Mouse (Mus musculus): ENCODE data around the gene Ccdc122. TPM values are rescaled to one million over a fixed set of nuclear protein-coding genes. Genes with fewer than 3 reads are reported as not detected.
"Not testable (repeated sequence)": the region's sequence is repeated elsewhere in the genome, so short reads cannot be mapped to it uniquely, and the experiment has no call there.

Ccdc122 gene
- polyA plus RNA-seq (2015; fragmentation: Nextera tagmentation; extraction: Ambion mirVana) = 7.9 and 9.2 TPM in 2 replicates

DNA sequence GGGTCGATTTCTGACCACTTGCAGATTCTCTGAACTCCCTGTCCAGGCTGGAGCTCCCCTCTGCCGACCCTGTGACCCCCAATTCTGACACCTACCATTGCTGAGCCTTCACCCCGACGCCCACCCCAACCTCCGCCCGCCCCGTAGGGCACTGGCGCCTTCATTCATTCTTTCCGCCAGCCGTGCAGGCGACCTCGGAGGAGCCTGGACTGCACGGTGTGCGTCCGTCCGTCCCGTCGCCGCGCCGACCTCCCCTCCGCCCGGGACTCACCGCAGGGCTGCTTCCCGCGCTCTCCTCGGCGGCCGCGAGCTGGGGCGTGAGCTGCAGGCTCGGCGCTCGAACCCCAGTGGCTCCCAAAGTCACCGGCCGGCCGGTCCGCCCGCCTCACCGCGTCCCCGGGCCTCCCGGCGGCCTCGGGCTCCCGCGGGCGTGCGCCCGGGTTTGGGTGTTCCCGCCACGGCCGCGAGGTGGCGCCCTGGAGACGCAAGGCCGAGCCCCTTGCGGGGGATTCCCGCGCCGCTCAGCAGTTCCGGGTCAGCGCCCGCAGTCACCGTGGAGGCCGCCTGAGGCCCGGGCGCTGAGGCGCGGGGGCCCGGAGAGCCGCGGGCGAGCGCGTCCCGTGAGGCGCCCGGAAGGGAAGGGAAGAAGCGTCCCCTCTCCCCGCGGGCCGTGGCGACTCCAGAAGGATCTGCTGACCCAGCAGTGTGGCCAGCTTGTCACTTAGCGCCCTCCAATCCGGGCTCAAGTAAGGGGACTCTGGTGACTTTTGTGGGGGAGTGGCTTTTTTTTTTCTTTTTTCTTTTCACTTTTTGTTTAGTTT, at the start of gene Ccdc122, which contains the start of gene Lacc1:
Gene Ccdc122 (plus strand): TSS at position 547 of the 821 bp plus-strand sequence.
Gene Lacc1 (minus strand): TSS at position 679 of the 821 bp plus-strand sequence.
- H3K36me3 ChIP-seq (ENCODE audit: control insufficient read depth, insufficient read depth, low read length) = no peaks in the 10 kb centered on the region
- no peaks in the 10 kb centered on the region for H3K9me3 ChIP-seq (ENCODE audit: control insufficient read depth, low read length)
- ATAC-seq (ENCODE audit: low FRiP score, low TSS enrichment) (peak; percentile 86), DNase-seq (ENCODE audit: low spot score) (peak; percentile 88)
- peak; percentile 72 for TF ChIP-seq CTCF (IDR thresholded peaks at IDR 0.05; ENCODE audit: low read depth)
- TF ChIP-seq EP300 (optimal IDR thresholded peaks at IDR 0.05) = no peak
- peak within 1 kb of the TSS; percentile 86 for H3K4me2 ChIP-seq (replicated peaks; ENCODE audit: low read depth)
- peak within 1 kb of the TSS; percentile 86 for H3K27ac ChIP-seq (replicated peaks)
- H3K9ac ChIP-seq (ENCODE audit: low read length) = peak within 1 kb of the TSS; percentile 84
- H3K4me3 ChIP-seq (ENCODE audit: low read depth, low read length) = peak within 1 kb of the TSS; percentile 64
- no peaks in the 10 kb centered on the region for H3K27me3 ChIP-seq (ENCODE audit: control insufficient read depth, insufficient read depth, low read length)
- H3K4me1 ChIP-seq (replicated peaks; ENCODE audit: control insufficient read depth, insufficient read depth) = no peaks in the 10 kb centered on the region
- WGBS = 1% methylated on average over 79 of the region's 86 CpGs

DNA sequence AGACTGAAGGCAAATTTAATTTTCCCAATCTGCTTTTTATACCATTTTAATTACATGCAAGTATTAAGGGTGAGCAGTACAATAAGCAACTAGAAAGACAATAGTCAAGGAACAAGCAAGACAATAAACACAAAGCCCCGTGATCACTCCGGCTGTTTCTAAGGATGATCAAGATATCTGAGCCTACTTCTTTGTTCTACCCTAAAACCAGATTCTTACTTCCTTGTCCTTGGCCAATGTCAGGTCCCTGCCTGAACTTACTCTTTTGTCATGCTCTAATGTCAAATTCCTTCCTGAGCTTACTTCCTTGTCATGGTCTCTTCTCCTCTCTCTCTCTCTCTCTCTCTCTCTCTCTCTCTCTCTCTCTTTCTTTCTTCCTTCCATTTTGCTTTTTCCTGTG, 46.2 kb upstream of the Ccdc122 start:
- H3K36me3 ChIP-seq (ENCODE audit: control insufficient read depth, insufficient read depth, low read length); H3K27ac ChIP-seq (replicated peaks); ATAC-seq (ENCODE audit: low FRiP score, low TSS enrichment); DNase-seq (ENCODE audit: low spot score); H3K9me3 ChIP-seq (ENCODE audit: control insufficient read depth, low read length); H3K4me2 ChIP-seq (replicated peaks; ENCODE audit: low read depth); H3K4me3 ChIP-seq (ENCODE audit: low read depth, low read length); H3K27me3 ChIP-seq (ENCODE audit: control insufficient read depth, insufficient read depth, low read length); H3K4me1 ChIP-seq (replicated peaks; ENCODE audit: control insufficient read depth, insufficient read depth); H3K9ac ChIP-seq (ENCODE audit: low read length): not testable (repeated sequence)
- WGBS = 93% methylated on average over 2 of the region's 2 CpGs

GRCm38 (mm10) chr14:77004740-77005139, 31.8 kb upstream of the Ccdc122 start:
- Histone ChIP-seq H3K4me3 (ENCODE audit: low read depth, low read length) (no peak overlapping the region), H3K4me1 (replicated peaks; ENCODE audit: control insufficient read depth, insufficient read depth) (no peaks in the 10 kb centered on the region), H3K4me2 (replicated peaks; ENCODE audit: low read depth) (no peak overlapping the region), H3K9ac (ENCODE audit: low read length) (no peak overlapping the region), H3K27ac (replicated peaks) (no peak overlapping the region), H3K36me3 (ENCODE audit: control insufficient read depth, insufficient read depth, low read length) (no peaks in the 10 kb centered on the region), H3K9me3 (ENCODE audit: control insufficient read depth, low read length) (no peaks in the 10 kb centered on the region), H3K27me3 (ENCODE audit: control insufficient read depth, insufficient read depth, low read length) (no peaks in the 10 kb centered on the region)
- DNase-seq (ENCODE audit: low spot score) (no peak), ATAC-seq (ENCODE audit: low FRiP score, low TSS enrichment) (peak; percentile 42; the same call in 1 of the 2 replicates)
- WGBS = 35% methylated on average over 8 of the region's 8 CpGs
- no peak for TF ChIP-seq CTCF (IDR thresholded peaks at IDR 0.05; ENCODE audit: low read depth)
- no peak for TF ChIP-seq EP300 (optimal IDR thresholded peaks at IDR 0.05)

- Histone ChIP-seq H3K9me3 (ENCODE audit: control insufficient read depth, low read length) (no peaks in the 10 kb centered on the region), H3K4me1 (replicated peaks; ENCODE audit: control insufficient read depth, insufficient read depth) (no peaks in the 10 kb centered on the region), H3K27ac (replicated peaks) (no peak overlapping the region), H3K27me3 (ENCODE audit: control insufficient read depth, insufficient read depth, low read length) (no peaks in the 10 kb centered on the region), H3K4me2 (replicated peaks; ENCODE audit: low read depth) (no peak overlapping the region), H3K4me3 (ENCODE audit: low read depth, low read length) (no peak overlapping the region), H3K36me3 (ENCODE audit: control insufficient read depth, insufficient read depth, low read length) (no peaks in the 10 kb centered on the region), H3K9ac (ENCODE audit: low read length) (no peak overlapping the region)
- DNase-seq (ENCODE audit: low spot score) (no peak), ATAC-seq (ENCODE audit: low FRiP score, low TSS enrichment) (no peak)
- TF ChIP-seq CTCF (IDR thresholded peaks at IDR 0.05; ENCODE audit: low read depth) (no peak), EP300 (optimal IDR thresholded peaks at IDR 0.05) (no peak)
- 62% methylated on average over 5 of the region's 5 CpGs for WGBS
Measured at GRCm38 (mm10) chr14:77005566-77005965, 31.0 kb upstream of the Ccdc122 start.

DNA sequence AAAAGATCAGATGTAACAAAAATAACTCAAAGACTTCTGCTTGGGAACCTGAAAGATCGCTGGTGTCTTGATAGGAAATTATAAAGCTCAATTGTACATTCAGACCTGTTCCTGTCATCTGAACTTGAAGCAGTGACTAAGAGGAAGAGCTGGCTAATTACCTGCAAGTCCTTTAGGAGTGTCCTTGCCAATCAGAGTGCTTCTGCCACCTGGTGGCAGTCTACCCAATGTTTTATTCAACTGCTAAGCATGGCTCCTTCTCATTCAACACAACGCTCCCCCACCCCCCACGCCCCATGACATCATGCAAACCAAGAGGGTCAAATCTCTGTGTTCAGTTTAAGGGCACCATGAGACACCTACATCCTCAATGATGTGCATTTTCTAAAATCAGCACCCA, 28.3 kb upstream of the Ccdc122 start:
- no peaks in the 10 kb centered on the region for H3K27me3 ChIP-seq (ENCODE audit: control insufficient read depth, insufficient read depth, low read length)
- TF ChIP-seq EP300 (optimal IDR thresholded peaks at IDR 0.05) = no peak
- TF ChIP-seq CTCF (IDR thresholded peaks at IDR 0.05; ENCODE audit: low read depth) = peak; percentile 88
- H3K36me3 ChIP-seq (ENCODE audit: control insufficient read depth, insufficient read depth, low read length) = no peaks in the 10 kb centered on the region
- ATAC-seq (ENCODE audit: low FRiP score, low TSS enrichment) (peak; percentile 87), DNase-seq (ENCODE audit: low spot score) (peak; percentile 85)
- no peaks in the 10 kb centered on the region for H3K4me1 ChIP-seq (replicated peaks; ENCODE audit: control insufficient read depth, insufficient read depth)
- H3K9me3 ChIP-seq (ENCODE audit: control insufficient read depth, low read length) = no peaks in the 10 kb centered on the region
- 18% methylated on average over 3 of the region's 3 CpGs for WGBS
- no peak overlapping the region for H3K4me2 ChIP-seq (replicated peaks; ENCODE audit: low read depth)
- no peak overlapping the region for H3K4me3 ChIP-seq (ENCODE audit: low read depth, low read length)
- no peak overlapping the region for H3K27ac ChIP-seq (replicated peaks)
- no peak overlapping the region for H3K9ac ChIP-seq (ENCODE audit: low read length)

GRCm38 (mm10) chr14:77011804-77012203, 24.8 kb upstream of the Ccdc122 start:
- Histone ChIP-seq H3K27me3 (ENCODE audit: control insufficient read depth, insufficient read depth, low read length) (no peaks in the 10 kb centered on the region), H3K36me3 (ENCODE audit: control insufficient read depth, insufficient read depth, low read length) (no peaks in the 10 kb centered on the region), H3K27ac (replicated peaks) (no peak overlapping the region), H3K9me3 (ENCODE audit: control insufficient read depth, low read length) (no peaks in the 10 kb centered on the region), H3K4me2 (replicated peaks; ENCODE audit: low read depth) (no peak overlapping the region), H3K4me3 (ENCODE audit: low read depth, low read length) (no peak overlapping the region), H3K9ac (ENCODE audit: low read length) (no peak overlapping the region), H3K4me1 (replicated peaks; ENCODE audit: control insufficient read depth, insufficient read depth) (no peaks in the 10 kb centered on the region)
- ATAC-seq (ENCODE audit: low FRiP score, low TSS enrichment) = 0 out of 2 replicates have a peak, but pooled peaks have one; percentile 51
- WGBS = 6% methylated on average over 3 of the region's 3 CpGs
- no peak for TF ChIP-seq EP300 (optimal IDR thresholded peaks at IDR 0.05)
- peak; percentile 93 for TF ChIP-seq CTCF (IDR thresholded peaks at IDR 0.05; ENCODE audit: low read depth)
- peak; percentile 67 for DNase-seq (ENCODE audit: low spot score)

- not testable (repeated sequence) for H3K9ac ChIP-seq (ENCODE audit: low read length); H3K4me3 ChIP-seq (ENCODE audit: low read depth, low read length); H3K36me3 ChIP-seq (ENCODE audit: control insufficient read depth, insufficient read depth, low read length); H3K27me3 ChIP-seq (ENCODE audit: control insufficient read depth, insufficient read depth, low read length); H3K9me3 ChIP-seq (ENCODE audit: control insufficient read depth, low read length); H3K27ac ChIP-seq (replicated peaks); H3K4me1 ChIP-seq (replicated peaks; ENCODE audit: control insufficient read depth, insufficient read depth)
- ATAC-seq (ENCODE audit: low FRiP score, low TSS enrichment) (0 out of 2 replicates have a peak, but pooled peaks have one; percentile 60), DNase-seq (ENCODE audit: low spot score) (peak; percentile 53)
- 43% methylated on average over 12 of the region's 12 CpGs for WGBS
- H3K4me2 ChIP-seq (replicated peaks; ENCODE audit: low read depth) = 0 out of 2 replicates have a peak overlapping the region, but pooled peaks have one; percentile 12
Measured at GRCm38 (mm10) chr14:77016783-77017182, 19.8 kb upstream of the Ccdc122 start.

Measured in stomach, postnatal 0 days (tissue).